Mouse (Mus musculus) liver, adult 2 months (tissue): ENCODE measurements at regions not wholly inside any gene's neighbourhood (a gene's known extent, or its start where the extent isn't known, plus 50 kb on each side); places are given as distances from the start of the nearest gene placed in this dataset.

Source experiments
- CTCF ChIP-seq: fragments of 200-500 bp; IDR thresholded peaks from 2 replicates; pipeline ENCODE4 v1.5.1; 2011; ENCODE audit warnings: low read depth, low read length, control low read depth
- POLR2A ChIP-seq: fragments of 200-500 bp; IDR thresholded peaks from 2 replicates; pipeline ENCODE4 v1.6.1; 2011; ENCODE audit warnings: low read length, control low read depth; ENCODE audit not compliant: insufficient read depth; ENCODE audit errors: extremely low read depth

GRCm38 (mm10) chr2:134724071-134724470, 61.8 kb upstream of the Plcb1 start:
- no peak for TF ChIP-seq CTCF
- TF ChIP-seq POLR2A, result no peak
